Mouse (Mus musculus) liver, adult 2 months (tissue): ENCODE data around the gene Me3.

ENCODE experiments used
- CTCF ChIP-seq: fragments of 200-500 bp; IDR thresholded peaks from 2 replicates; pipeline ENCODE4 v1.5.1; 2011; ENCODE audit warnings: low read depth, low read length, control low read depth
- POLR2A ChIP-seq: fragments of 200-500 bp; IDR thresholded peaks from 2 replicates; pipeline ENCODE4 v1.6.1; 2011; ENCODE audit warnings: low read length, control low read depth; ENCODE audit not compliant: insufficient read depth; ENCODE audit errors: extremely low read depth

GRCm38 (mm10) chr7:89775848-89776247 is 143.7 kb downstream of the Me3 start:
- TF ChIP-seq POLR2A = no peak
- TF ChIP-seq CTCF = no peak
